Mouse (Mus musculus) kidney, embryonic 14.5 days (tissue): ENCODE data around the gene Iah1. TPM values are rescaled to one million over a fixed set of nuclear protein-coding genes. Genes with fewer than 3 reads are reported as not detected.

Experiments
- ATAC-seq: fragments of 200-750 bp; cut with Nextera tagmentation; 2 replicates; pipeline ENCODE4 v1.8.0; 2017; ENCODE audit warnings: moderate number of reproducible peaks, mild to moderate bottlenecking, moderate TSS enrichment, moderate library complexity; ENCODE audit not compliant: low FRiP score, low TSS enrichment
- H3K27ac ChIP-seq: fragments of 300-500 bp; sonication (generic); 2 replicates; pipeline ENCODE4 v1.5.1; 2014; ENCODE audit warnings: low read depth, mild to moderate bottlenecking, low read length, moderate library complexity, mixed read lengths
- H3K27me3 ChIP-seq: fragments of 300-500 bp; sonication (generic); 2 replicates; pipeline ENCODE4 v1.6.1; 2014; ENCODE audit warnings: mild to moderate bottlenecking, low read length; ENCODE audit not compliant: control insufficient read depth, insufficient read depth
- H3K36me3 ChIP-seq: fragments of 300-500 bp; sonication (generic); 2 replicates; pipeline ENCODE4 v1.6.1; 2014; ENCODE audit warnings: low read length, mixed read lengths; ENCODE audit not compliant: control insufficient read depth, insufficient read depth
- H3K4me1 ChIP-seq: fragments of 300-500 bp; sonication (generic); 2 replicates; pipeline ENCODE4 v1.6.1; 2014; ENCODE audit warnings: low read length, mixed read lengths; ENCODE audit not compliant: control insufficient read depth, insufficient read depth
- H3K4me2 ChIP-seq: fragments of 300-500 bp; sonication (generic); replicated peaks from 2 replicates; pipeline ENCODE4 v1.6.1; 2014; ENCODE audit warnings: low read depth, mild to moderate bottlenecking, low read length
- H3K4me3 ChIP-seq: fragments of 300-500 bp; sonication (generic); 2 replicates; pipeline ENCODE4 v1.5.1; 2014; ENCODE audit warnings: mild to moderate bottlenecking, low read length
- H3K9ac ChIP-seq: fragments of 300-500 bp; sonication (generic); 2 replicates; pipeline ENCODE4 v1.6.1; 2014; ENCODE audit warnings: low read depth, mild to moderate bottlenecking, low read length, moderate library complexity
- H3K9me3 ChIP-seq: fragments of 300-500 bp; sonication (generic); 2 replicates; pipeline ENCODE4 v1.6.1; 2016; ENCODE audit warnings: low read length; ENCODE audit not compliant: control insufficient read depth
- WGBS: fragments of 180-500 bp; shearing (Covaris S2); extraction: QIAGEN DNeasy Blood & Tissue Kit; methylation state at CpG from one replicate; pipeline ENCODE4 v1.1.7; 2014; 5-methylcytosine and 5-hydroxymethylcytosine counted together
- polyA plus RNA-seq: library from polyadenylated mRNA; unstranded; fragments of >200 nt; fragmentation: Nextera tagmentation; extraction: Ambion mirVana; gene quantifications from 2 replicates; pipeline ENCODE4 v1.2.1, GENCODE M21; 2014

Iah1 gene
- polyA plus RNA-seq, 1 experiment from 2014 or later: 74.6 TPM

DNA sequence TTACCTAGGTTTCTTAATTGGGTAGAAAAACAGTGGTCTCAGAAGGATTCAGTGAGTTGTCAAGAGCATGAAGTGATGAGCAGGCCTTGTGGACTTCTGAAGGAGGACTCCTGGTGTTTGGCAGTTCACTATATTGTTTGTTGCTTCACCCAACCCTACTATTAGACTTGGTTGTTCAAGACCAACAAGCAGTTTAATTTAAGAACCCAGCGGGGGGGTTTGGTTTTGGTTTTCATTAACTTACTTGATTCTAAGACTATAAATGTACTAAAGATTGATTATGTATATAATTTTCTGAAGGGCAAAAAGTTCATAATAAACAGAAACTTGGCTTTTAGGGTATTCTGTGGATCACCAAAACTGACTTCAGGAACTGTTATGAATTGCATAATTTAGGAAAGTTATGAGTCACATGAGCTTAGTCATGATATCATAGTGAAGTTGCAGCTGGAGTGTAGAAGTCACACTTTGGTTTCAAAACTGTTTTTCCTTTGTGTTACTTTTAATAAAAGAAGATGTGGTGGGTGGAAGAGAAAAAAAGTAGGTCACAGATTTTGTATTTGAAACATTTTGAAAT, 53.9 kb downstream of the Iah1 start:
- 89% methylated on average over 1 of the region's 1 CpGs for WGBS
- H3K27ac ChIP-seq: no peak overlapping the region
- no peak overlapping the region for H3K4me3 ChIP-seq
- no peaks in the 10 kb centered on the region for H3K4me1 ChIP-seq
- no peak overlapping the region for H3K9ac ChIP-seq
- ATAC-seq: no peak
- H3K36me3 ChIP-seq: no peaks in the 10 kb centered on the region
- H3K4me2 ChIP-seq: no peak overlapping the region
- no peaks in the 10 kb centered on the region for H3K27me3 ChIP-seq
- no peaks in the 10 kb centered on the region for H3K9me3 ChIP-seq

- Histone ChIP-seq H3K27ac (peak within 1 kb of the TSS; percentile 92), H3K4me1 (no peaks in the 10 kb centered on the region), H3K36me3 (no peaks in the 10 kb centered on the region), H3K9ac (peak within 1 kb of the TSS; percentile 67), H3K4me2 (peak within 1 kb of the TSS; percentile 57), H3K9me3 (no peaks in the 10 kb centered on the region), H3K27me3 (no peaks in the 10 kb centered on the region), H3K4me3 (peak within 1 kb of the TSS; percentile 58)
- under 1% methylated on average over 55 of the region's 55 CpGs for WGBS
- ATAC-seq: peak; percentile 97
These were observed 57.1 kb downstream of the Iah1 start, which contains the start of gene Adam17 for GRCm38 (mm10) chr12:21373100-21373819. Gene Adam17 (minus strand): TSS chr12:21373632.

Other genes with a start within 250 kb of the Iah1 start
- gene Cpsf3, start 31.0 kb upstream of the Iah1 start, polyA plus RNA-seq: 87.6 and 120 TPM in 2 replicates
- 42.9 and 43.5 TPM in 2 replicates for gene Itgb1bp1, start 30.1 kb upstream of the Iah1 start, polyA plus RNA-seq
- gene Adam17, start 57.2 kb downstream of the Iah1 start, polyA plus RNA-seq: 28.6 and 46.8 TPM in 2 replicates
- 785 and 857 TPM in 2 replicates for gene Ywhaq, start 101.2 kb downstream of the Iah1 start, polyA plus RNA-seq